Mouse (Mus musculus): ENCODE data around the gene Sigirr. TPM values are rescaled to one million over a fixed set of nuclear protein-coding genes. Genes with fewer than 3 reads are reported as not detected.
A peak's percentile ranks its signal among the peaks of the same experiment; 100 is the strongest.

Gene Sigirr
- polyA plus RNA-seq, 1 experiment from 2014 or later, result 2.8 TPM

GRCm38 (mm10) chr7:141096649-141097056, 3.7 kb downstream of the Sigirr start:
- 0 out of 4 replicates have a peak overlapping the region, but pooled peaks of 1 of the 2 experiments have one; percentile 2 for H3K4me3 ChIP-seq (ENCODE audit: control insufficient read depth in 1 of 2, insufficient read depth in 1 of 2, low read depth in 1 of 2, low read length in 2 of 2)
- ATAC-seq (ENCODE audit: insufficient number of reproducible peaks, insufficient read depth, low FRiP score, low read depth), result peak; percentile 12; the same call in 1 of the 2 replicates
- peaks cover 35% of the 10 kb centered on the region for H3K27me3 ChIP-seq (ENCODE audit: control insufficient read depth, insufficient read depth, low read length)
- H3K4me1 ChIP-seq (ENCODE audit: control insufficient read depth in 2 of 2, insufficient read depth in 2 of 2, low read length in 2 of 2), result peaks cover 9 to 16% of the 10 kb centered on the region in 2 experiments; a peak in 2 of 4 replicates
- H3K9ac ChIP-seq (ENCODE audit: low read length), result no peak overlapping the region
- H3K9me3 ChIP-seq (ENCODE audit: control insufficient read depth, low read length), result no peaks in the 10 kb centered on the region
- H3K36me3 ChIP-seq (ENCODE audit: control insufficient read depth, insufficient read depth, low read length), result no peaks in the 10 kb centered on the region
- H3K4me2 ChIP-seq (ENCODE audit: low read length), result peak overlapping the region; percentile 38; the same call in 1 of the 2 replicates
- WGBS, result 41% methylated on average over 6 of the region's 6 CpGs
- H3K27ac ChIP-seq (replicated peaks in 1 of 2; ENCODE audit: control insufficient read depth in 1 of 2, insufficient read depth in 1 of 2, low read depth in 2 of 2, low read length in 2 of 2), result 0 out of 4 replicates have a peak overlapping the region, but pooled peaks of 1 of the 2 experiments have one; percentile 38

GRCm38 (mm10) chr7:141096021-141096420, 4.4 kb downstream of the Sigirr start:
- H3K9ac ChIP-seq (ENCODE audit: low read length), result no peak overlapping the region
- no peak for ATAC-seq (ENCODE audit: insufficient number of reproducible peaks, insufficient read depth, low FRiP score, low read depth)
- H3K36me3 ChIP-seq (ENCODE audit: control insufficient read depth, insufficient read depth, low read length), result no peaks in the 10 kb centered on the region
- peaks cover 9 to 16% of the 10 kb centered on the region in 2 experiments; a peak in 2 of 4 replicates for H3K4me1 ChIP-seq (ENCODE audit: control insufficient read depth in 2 of 2, insufficient read depth in 2 of 2, low read length in 2 of 2)
- 0 out of 4 replicates have a peak overlapping the region, but pooled peaks of 1 of the 2 experiments have one; percentile 2 for H3K4me3 ChIP-seq (ENCODE audit: control insufficient read depth in 1 of 2, insufficient read depth in 1 of 2, low read depth in 1 of 2, low read length in 2 of 2)
- H3K27me3 ChIP-seq (ENCODE audit: control insufficient read depth, insufficient read depth, low read length), result peaks cover 35% of the 10 kb centered on the region
- H3K4me2 ChIP-seq (ENCODE audit: low read length), result peak overlapping the region; percentile 38; the same call in 1 of the 2 replicates
- 75% methylated on average over 6 of the region's 6 CpGs for WGBS
- 0 out of 4 replicates have a peak overlapping the region, but pooled peaks of 1 of the 2 experiments have one; percentile 38 for H3K27ac ChIP-seq (replicated peaks in 1 of 2; ENCODE audit: control insufficient read depth in 1 of 2, insufficient read depth in 1 of 2, low read depth in 2 of 2, low read length in 2 of 2)
- H3K9me3 ChIP-seq (ENCODE audit: control insufficient read depth, low read length), result no peaks in the 10 kb centered on the region

- no peaks in the 10 kb centered on the region for H3K9me3 ChIP-seq (ENCODE audit: control insufficient read depth, low read length)
Observed at GRCm38 (mm10) chr7:141094487-141095205, 5.7 kb downstream of the Sigirr start.

GRCm38 (mm10) chr7:141093950-141094349, 6.4 kb downstream of the Sigirr start:
- H3K4me3 ChIP-seq (ENCODE audit: control insufficient read depth in 1 of 2, insufficient read depth in 1 of 2, low read depth in 1 of 2, low read length in 2 of 2), result no peak overlapping the region
- no peak for ATAC-seq (ENCODE audit: insufficient number of reproducible peaks, insufficient read depth, low FRiP score, low read depth)
- no peak overlapping the region for H3K9ac ChIP-seq (ENCODE audit: low read length)
- no peaks in the 10 kb centered on the region for H3K9me3 ChIP-seq (ENCODE audit: control insufficient read depth, low read length)
- peaks cover 4 to 6% of the 10 kb centered on the region in 2 experiments; a peak in 2 of 4 replicates for H3K4me1 ChIP-seq (ENCODE audit: control insufficient read depth in 2 of 2, insufficient read depth in 2 of 2, low read length in 2 of 2)
- peaks cover 31% of the 10 kb centered on the region for H3K27me3 ChIP-seq (ENCODE audit: control insufficient read depth, insufficient read depth, low read length)
- 84% methylated on average over 6 of the region's 6 CpGs for WGBS
- no peaks in the 10 kb centered on the region for H3K36me3 ChIP-seq (ENCODE audit: control insufficient read depth, insufficient read depth, low read length)
- H3K27ac ChIP-seq (replicated peaks in 1 of 2; ENCODE audit: control insufficient read depth in 1 of 2, insufficient read depth in 1 of 2, low read depth in 2 of 2, low read length in 2 of 2), result no peak overlapping the region
- H3K4me2 ChIP-seq (ENCODE audit: low read length), result no peak overlapping the region

More at GRCm38 (mm10) chr7:141094487-141095205, 5.7 kb downstream of the Sigirr start:
- Histone ChIP-seq H3K27ac (replicated peaks in 1 of 2; ENCODE audit: control insufficient read depth in 1 of 2, insufficient read depth in 1 of 2, low read depth in 2 of 2, low read length in 2 of 2) (no peak overlapping the region), H3K27me3 (ENCODE audit: control insufficient read depth, insufficient read depth, low read length) (peaks cover 31% of the 10 kb centered on the region), H3K36me3 (ENCODE audit: control insufficient read depth, insufficient read depth, low read length) (no peaks in the 10 kb centered on the region), H3K4me2 (ENCODE audit: low read length) (no peak overlapping the region), H3K4me3 (ENCODE audit: control insufficient read depth in 1 of 2, insufficient read depth in 1 of 2, low read depth in 1 of 2, low read length in 2 of 2) (no peak overlapping the region), H3K4me1 (ENCODE audit: control insufficient read depth in 2 of 2, insufficient read depth in 2 of 2, low read length in 2 of 2) (peaks cover 6 to 7% of the 10 kb centered on the region in 2 experiments; a peak in 2 of 4 replicates), H3K9ac (ENCODE audit: low read length) (no peak overlapping the region)
- 62% methylated on average over 15 of the region's 15 CpGs for WGBS
- ATAC-seq (ENCODE audit: insufficient number of reproducible peaks, insufficient read depth, low FRiP score, low read depth), result no peak

- peaks cover 41% of the 10 kb centered on the region for H3K27me3 ChIP-seq (ENCODE audit: control insufficient read depth, insufficient read depth, low read length)
- H3K4me2 ChIP-seq (ENCODE audit: low read length), result peak overlapping the region; percentile 58
- H3K36me3 ChIP-seq (ENCODE audit: control insufficient read depth, insufficient read depth, low read length), result no peaks in the 10 kb centered on the region
- H3K4me1 ChIP-seq (ENCODE audit: control insufficient read depth in 2 of 2, insufficient read depth in 2 of 2, low read length in 2 of 2), result peaks cover 4 to 6% of the 10 kb centered on the region in 2 experiments; a peak in 2 of 4 replicates
- no peak overlapping the region for H3K27ac ChIP-seq (replicated peaks in 1 of 2; ENCODE audit: control insufficient read depth in 1 of 2, insufficient read depth in 1 of 2, low read depth in 2 of 2, low read length in 2 of 2)
- WGBS, result 6% methylated on average over 37 of the region's 37 CpGs
- H3K4me3 ChIP-seq (ENCODE audit: control insufficient read depth in 1 of 2, insufficient read depth in 1 of 2, low read depth in 1 of 2, low read length in 2 of 2), result peak overlapping the region; percentile 9 to 12; a peak in 1 of 4 replicates
- H3K9me3 ChIP-seq (ENCODE audit: control insufficient read depth, low read length), result no peaks in the 10 kb centered on the region
- H3K9ac ChIP-seq (ENCODE audit: low read length), result no peak overlapping the region
- peak; percentile 73 for ATAC-seq (ENCODE audit: insufficient number of reproducible peaks, insufficient read depth, low FRiP score, low read depth)
Observed at GRCm38 (mm10) chr7:141092051-141092735, 8.2 kb downstream of the Sigirr start.

- Histone ChIP-seq H3K9ac (ENCODE audit: low read length) (no peak overlapping the region), H3K36me3 (ENCODE audit: control insufficient read depth, insufficient read depth, low read length) (no peaks in the 10 kb centered on the region), H3K4me2 (ENCODE audit: low read length) (no peak overlapping the region), H3K27me3 (ENCODE audit: control insufficient read depth, insufficient read depth, low read length) (peaks cover 43% of the 10 kb centered on the region), H3K4me3 (ENCODE audit: control insufficient read depth in 1 of 2, insufficient read depth in 1 of 2, low read depth in 1 of 2, low read length in 2 of 2) (no peak overlapping the region), H3K4me1 (ENCODE audit: control insufficient read depth in 2 of 2, insufficient read depth in 2 of 2, low read length in 2 of 2) (peaks cover 4% of the 10 kb centered on the region in 2 experiments; a peak in 2 of 4 replicates), H3K9me3 (ENCODE audit: control insufficient read depth, low read length) (no peaks in the 10 kb centered on the region), H3K27ac (replicated peaks in 1 of 2; ENCODE audit: control insufficient read depth in 1 of 2, insufficient read depth in 1 of 2, low read depth in 2 of 2, low read length in 2 of 2) (no peak overlapping the region)
- no peak for ATAC-seq (ENCODE audit: insufficient number of reproducible peaks, insufficient read depth, low FRiP score, low read depth)
- WGBS, result 60% methylated on average over 8 of the region's 8 CpGs
Observed at GRCm38 (mm10) chr7:141090228-141090627, 10.1 kb downstream of the Sigirr start.

- Histone ChIP-seq H3K4me3 (ENCODE audit: control insufficient read depth in 1 of 2, insufficient read depth in 1 of 2, low read depth in 1 of 2, low read length in 2 of 2) (peak overlapping the region; percentile 7 to 16; a peak in 1 of 4 replicates), H3K9me3 (ENCODE audit: control insufficient read depth, low read length) (no peaks in the 10 kb centered on the region), H3K4me1 (ENCODE audit: control insufficient read depth in 2 of 2, insufficient read depth in 2 of 2, low read length in 2 of 2) (peaks cover 4% of the 10 kb centered on the region in 2 experiments; a peak in 2 of 4 replicates), H3K4me2 (ENCODE audit: low read length) (peak overlapping the region; percentile 40), H3K27me3 (ENCODE audit: control insufficient read depth, insufficient read depth, low read length) (peaks cover 43% of the 10 kb centered on the region), H3K9ac (ENCODE audit: low read length) (no peak overlapping the region), H3K36me3 (ENCODE audit: control insufficient read depth, insufficient read depth, low read length) (no peaks in the 10 kb centered on the region), H3K27ac (replicated peaks in 1 of 2; ENCODE audit: control insufficient read depth in 1 of 2, insufficient read depth in 1 of 2, low read depth in 2 of 2, low read length in 2 of 2) (no peak overlapping the region)
- 5% methylated on average over 18 of the region's 18 CpGs for WGBS
- ATAC-seq (ENCODE audit: insufficient number of reproducible peaks, insufficient read depth, low FRiP score, low read depth), result no peak
Observed at GRCm38 (mm10) chr7:141088473-141088872, 11.9 kb downstream of the Sigirr start.
